Mouse (Mus musculus): Measurements from ENCODE around the gene Mtnr1a.
"Not testable (repeated sequence)": the region's sequence is repeated elsewhere in the genome, so short reads cannot be mapped to it uniquely, and the experiment has no call there.

Gene Mtnr1a

DNA sequence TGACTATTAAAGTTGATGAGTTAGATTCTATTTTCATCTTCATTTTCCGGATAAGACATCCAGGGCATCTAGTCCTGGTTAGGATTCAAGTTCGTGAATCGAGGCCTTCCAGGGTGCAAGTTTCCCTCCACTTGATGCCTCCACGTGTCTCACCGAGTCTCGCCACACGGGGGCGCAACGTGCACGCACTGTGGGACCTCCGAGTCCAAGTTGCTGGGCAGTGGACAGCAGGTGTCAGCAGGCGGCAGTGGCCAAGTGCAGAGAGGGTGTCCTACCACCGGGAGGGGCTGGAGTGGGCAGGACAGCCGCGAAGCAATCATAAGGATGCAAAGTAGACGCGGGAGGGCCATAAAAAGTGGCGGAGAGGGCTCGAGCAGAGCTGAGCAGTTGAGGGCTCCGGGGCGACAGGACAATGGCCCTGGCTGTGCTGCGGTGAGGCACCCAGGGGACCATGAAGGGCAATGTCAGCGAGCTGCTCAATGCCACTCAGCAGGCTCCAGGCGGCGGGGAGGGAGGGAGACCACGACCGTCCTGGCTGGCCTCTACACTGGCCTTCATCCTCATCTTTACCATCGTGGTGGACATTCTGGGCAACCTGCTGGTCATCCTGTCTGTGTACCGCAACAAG is at the start of gene Mtnr1a:
Mtnr1a (plus strand) TSS at position 379 of the 628 bp plus-strand sequence.
- peak; percentile 9 for DNase-seq (ENCODE audit: low read depth, low spot score)

DNA sequence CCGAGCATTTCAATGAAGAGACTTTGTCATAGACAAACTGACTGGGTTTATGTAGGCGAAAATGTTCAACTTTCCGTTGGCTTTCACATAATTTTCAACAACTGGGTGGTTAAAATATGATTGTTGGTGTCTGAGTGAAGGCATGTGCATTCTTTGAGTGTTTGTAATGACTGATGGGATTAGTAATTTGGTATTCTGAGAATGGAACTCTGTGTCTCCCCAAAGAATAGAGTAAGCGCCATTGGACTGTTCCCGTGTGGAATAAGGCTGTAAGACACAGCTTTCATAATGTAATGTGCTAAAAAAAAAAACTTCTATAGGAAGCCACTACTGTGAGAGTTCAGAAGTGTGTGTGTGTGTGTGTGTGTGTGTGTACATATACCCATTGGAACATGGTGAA is 49.7 kb upstream of the Mtnr1a start:
- DNase-seq (ENCODE audit: low read depth, low spot score), result no peak

DNA sequence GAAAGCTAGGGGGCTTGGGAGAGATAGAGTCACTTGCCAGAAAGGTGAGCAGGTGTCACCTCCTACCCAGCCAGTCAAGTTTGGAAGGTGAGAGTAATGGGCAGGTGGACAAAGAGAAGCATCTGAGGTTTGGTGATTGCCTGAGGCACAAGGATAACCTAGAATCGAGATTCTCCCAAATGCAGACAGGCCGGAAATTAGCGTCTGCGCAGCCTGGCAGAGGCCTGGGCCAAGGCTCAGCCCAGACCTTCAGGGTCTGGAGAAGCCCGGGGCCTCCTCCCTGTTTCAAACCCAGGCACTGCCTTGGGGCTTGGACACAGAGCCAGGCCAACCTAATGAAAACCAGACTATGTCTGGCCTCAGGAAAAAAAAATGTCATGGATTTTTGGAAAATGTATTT is 47.8 kb upstream of the Mtnr1a start:
- DNase-seq (ENCODE audit: low read depth, low spot score), result no peak

DNA sequence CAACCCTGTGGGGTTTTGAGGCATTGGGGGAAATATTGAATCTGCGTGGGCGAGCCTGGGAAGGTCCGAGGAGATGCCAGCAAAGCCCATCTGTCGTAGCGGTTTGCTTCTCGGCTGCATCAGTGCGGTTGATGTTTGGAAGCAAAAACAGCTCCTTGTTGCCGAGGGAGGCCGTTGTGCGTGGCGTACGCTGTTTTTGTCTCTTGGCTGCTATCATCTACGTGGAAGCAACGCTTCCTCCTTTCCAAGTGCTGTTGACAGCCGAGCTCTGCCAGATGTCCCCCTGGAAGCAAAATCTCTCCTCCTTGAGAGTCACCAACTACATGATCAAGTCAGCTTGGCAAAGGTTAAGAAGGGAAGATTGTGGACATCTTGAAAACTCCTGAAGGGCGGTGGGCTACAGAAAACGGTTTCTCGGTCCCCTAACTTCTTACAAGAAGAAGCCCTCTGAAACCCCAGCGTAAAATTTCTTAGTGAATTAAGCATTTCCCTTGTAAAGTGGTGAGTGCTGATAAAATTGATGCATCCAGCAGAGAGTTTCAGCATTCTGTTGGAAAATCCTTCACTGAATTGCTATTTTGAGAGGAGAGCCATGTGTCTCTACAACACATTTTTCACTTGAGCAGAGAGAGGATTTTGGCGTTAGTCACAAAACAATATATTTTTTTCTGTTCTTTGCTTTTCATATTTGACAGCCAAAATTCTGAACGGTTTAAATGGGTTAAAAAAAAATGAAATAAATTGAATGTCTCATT is 46.8 kb upstream of the Mtnr1a start:
- DNase-seq (ENCODE audit: low read depth, low spot score), result no peak

DNA sequence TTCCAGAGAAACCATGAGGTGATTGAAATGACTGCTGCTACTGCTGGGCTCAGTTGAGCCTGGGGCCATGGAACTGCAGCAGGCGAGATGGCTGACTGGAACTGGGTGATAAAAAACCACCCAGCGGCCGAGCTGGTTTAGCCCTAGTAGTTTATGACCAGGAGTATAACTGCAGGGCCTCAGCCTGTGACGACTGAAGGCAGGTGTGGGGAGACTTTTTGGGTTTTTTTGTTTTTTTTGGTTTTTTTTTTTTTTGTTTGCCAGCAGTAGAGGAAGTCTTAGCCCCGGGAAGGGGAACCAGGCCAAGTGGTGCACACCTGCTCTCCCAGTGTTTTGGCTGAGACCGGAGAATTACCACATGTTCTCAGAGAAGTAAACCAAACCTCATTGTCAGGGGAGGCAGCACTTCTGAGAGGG is 40.8 kb upstream of the Mtnr1a start:
- no peak for DNase-seq (ENCODE audit: low read depth, low spot score)

DNA sequence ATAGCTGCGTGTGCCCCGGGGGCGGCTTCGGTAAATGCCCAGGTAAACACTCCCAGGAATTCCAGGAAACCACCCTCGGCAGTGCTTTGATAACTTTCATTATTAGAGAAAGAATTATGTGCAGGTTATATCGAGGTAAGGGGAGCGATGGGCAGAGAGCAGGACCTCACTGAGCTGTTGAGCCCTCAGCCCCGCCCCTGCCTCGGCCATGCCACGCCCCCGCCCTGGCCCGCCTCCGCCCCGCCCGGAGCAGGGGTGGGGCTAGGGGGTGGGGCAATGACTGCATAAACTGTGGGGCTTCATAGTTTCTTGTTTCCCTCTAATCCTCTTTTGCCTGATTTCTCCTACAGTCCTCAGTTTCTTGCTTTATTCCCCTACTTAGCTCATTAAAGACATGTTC is 30.6 kb upstream of the Mtnr1a start:
- DNase-seq (ENCODE audit: low read depth, low spot score), result no peak

DNA sequence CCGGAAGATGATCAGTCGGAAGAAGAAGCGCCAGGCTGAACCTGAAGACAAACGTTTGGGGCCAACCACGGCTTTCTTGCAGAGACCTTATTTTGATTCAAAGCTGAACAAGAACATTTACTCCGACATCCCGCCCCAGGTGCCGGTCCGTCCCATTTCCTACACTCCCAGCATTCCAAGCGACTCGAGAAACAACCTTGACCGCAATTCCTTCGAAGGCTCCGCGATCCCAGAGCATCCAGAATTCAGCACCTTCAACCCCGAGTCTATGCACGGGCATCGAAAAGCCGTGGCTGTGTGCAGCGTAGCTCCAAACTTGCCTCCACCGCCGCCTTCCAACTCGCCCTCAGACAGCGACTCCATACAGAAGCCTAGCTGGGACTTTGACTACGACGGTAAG is 24.8 kb upstream of the Mtnr1a start:
- no peak for DNase-seq (ENCODE audit: low read depth, low spot score)

DNA sequence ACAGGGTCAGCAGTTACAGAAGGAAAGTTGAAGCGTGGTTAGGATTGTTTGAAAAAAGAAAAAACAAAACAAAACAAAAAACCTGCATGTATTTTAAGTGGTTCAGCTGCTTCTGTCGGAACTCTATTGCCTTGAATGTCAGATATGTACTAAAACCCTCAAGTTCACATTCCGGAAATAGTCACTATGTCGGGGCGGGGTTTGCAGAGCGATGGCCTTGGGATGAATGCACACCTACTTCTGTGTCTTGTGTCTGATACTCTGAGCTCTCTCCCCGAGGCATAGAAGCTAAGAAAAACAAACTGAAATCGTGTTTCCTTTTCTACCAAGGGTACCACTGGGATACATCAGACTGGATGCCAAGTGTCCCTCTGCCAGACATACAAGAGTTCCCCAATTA is 18.5 kb upstream of the Mtnr1a start:
- no peak for DNase-seq (ENCODE audit: low read depth, low spot score)

DNA sequence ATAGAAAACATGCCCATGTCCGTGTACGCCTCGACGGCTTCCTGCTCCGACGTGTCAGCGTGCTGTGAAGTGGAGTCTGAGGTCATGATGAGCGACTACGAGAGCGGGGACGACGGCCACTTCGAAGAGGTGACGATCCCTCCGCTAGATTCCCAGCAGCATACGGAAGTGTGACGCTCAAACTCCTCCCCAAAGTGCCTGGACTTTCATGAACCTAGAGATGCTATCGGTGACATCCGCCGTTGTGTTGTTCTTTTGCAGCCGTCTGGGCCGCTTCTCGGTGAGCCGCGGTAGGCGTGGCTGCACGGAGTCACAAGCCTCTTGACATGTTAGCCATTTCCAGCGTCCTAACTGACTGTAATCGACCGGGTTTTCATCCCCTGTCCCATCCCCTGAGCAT is 17.7 kb upstream of the Mtnr1a start:
- DNase-seq (ENCODE audit: low read depth, low spot score), result no peak

DNA sequence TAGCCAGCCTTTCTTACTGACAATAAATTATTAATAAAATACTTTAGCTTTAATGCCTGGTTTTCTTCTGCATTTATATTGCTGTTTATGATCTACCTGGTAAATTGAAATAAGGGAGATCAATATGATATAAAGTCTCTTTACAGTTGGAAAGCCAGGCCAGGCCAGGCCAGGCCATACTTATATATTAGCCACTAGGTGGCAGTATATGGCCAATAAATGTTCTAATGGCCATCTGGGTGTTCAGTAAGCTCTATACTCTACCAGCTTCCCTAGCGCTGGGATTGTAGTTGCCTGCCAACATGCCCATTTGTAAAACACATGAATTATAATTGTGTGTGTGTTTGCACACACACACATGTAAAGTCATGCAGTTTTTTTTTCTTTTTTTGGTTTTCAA is 16.7 kb upstream of the Mtnr1a start:
- DNase-seq (ENCODE audit: low read depth, low spot score), result no peak

DNA sequence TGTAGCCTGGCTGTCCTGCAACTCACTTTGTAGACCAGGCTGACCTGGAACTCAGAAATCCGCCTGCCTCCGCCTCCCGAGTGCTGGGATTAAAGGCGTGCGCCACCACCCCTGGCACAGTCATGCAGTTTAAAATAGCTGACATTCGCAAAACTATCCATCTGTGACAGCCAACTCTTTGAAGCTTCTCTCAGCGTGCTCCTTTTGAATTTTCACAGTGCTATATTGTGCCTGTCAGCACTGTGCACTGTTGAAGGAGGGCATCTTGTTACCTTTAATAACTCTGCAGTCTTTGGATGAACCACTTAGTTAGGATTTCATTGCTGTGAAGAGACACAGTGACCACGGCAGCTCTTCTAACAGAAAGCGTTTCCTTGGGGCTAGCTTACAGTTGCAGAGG is 16.3 kb upstream of the Mtnr1a start:
- DNase-seq (ENCODE audit: low read depth, low spot score), result no peak

DNA sequence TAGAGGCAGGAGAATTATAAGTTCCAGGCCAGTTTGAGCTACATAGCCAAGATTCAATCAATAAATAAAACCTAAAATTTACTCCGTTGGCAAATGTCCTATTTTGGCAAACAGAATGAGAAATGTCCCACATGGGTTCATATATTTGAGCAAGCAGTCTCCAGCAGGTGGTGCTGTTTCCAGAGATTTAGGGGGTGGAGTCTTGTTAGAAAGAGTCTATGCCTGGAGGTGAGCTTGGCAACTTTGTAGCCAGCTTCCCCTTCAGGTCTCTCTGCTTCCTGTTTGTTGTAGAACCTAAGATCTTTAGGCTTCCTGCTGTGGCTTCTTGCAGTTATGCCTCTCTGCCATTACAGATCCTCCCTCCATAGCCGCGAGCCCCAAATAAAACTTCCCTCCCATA is 13.4 kb upstream of the Mtnr1a start:
- DNase-seq (ENCODE audit: low read depth, low spot score), result no peak

DNA sequence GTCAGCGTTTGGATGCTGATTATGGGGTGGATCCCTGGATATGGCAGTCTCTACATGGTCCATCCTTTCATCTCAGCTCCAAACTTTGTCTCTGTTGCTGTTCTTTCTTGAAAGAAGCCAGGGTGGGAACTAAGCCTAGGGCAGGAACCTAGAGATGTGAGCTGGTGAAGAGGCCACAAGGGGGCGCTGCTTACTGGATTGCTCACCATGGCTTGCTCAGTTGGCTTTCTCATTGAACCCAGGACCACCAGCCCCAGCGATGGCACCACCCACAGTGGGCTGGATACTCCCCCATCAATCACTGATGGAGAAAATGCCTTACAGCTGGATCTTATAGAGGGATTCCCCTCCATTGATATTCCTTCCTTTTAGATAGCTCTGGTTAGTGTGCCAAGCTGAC is 12.1 kb upstream of the Mtnr1a start:
- no peak for DNase-seq (ENCODE audit: low read depth, low spot score)

DNA sequence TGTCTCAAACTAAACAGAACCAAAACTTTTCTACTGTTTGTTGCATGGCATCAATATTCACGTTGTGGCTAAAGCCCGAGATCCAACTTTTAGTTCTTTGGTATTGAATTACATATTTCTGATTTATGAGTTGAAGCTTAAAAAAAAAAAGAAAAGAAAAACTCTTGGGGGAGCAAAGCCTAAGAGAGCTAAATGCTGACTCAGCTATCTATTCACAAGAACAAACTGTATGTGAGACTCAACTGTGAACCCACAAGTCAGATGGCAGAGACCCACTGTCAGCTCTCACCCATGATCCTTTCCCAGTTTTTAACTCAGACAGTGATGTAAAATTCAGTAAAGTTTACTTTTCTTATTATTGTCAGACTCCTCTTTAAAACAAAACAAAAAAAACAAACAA is 8.9 kb upstream of the Mtnr1a start:
- DNase-seq (ENCODE audit: low read depth, low spot score), result no peak

DNA sequence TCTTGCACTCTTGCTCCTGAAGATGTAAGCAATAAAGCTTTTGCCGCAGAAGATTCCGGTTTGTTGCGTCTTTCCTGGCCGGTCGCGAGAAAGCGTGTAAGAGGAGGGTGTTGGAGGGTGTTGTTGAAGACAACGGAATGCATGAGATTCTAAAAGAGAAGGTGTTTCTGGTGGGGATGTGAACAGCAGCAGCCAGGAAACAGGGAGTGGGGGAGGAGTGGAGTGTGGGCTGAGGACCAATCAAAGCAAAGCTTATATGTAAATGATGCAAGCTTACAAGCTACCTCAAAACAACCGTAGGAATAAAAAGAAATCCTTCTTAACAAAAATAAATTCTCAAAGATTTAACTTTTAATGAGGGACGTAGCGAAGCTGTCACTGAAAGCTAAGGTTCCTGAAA is 6.6 kb upstream of the Mtnr1a start:
- no peak for DNase-seq (ENCODE audit: low read depth, low spot score)

DNA sequence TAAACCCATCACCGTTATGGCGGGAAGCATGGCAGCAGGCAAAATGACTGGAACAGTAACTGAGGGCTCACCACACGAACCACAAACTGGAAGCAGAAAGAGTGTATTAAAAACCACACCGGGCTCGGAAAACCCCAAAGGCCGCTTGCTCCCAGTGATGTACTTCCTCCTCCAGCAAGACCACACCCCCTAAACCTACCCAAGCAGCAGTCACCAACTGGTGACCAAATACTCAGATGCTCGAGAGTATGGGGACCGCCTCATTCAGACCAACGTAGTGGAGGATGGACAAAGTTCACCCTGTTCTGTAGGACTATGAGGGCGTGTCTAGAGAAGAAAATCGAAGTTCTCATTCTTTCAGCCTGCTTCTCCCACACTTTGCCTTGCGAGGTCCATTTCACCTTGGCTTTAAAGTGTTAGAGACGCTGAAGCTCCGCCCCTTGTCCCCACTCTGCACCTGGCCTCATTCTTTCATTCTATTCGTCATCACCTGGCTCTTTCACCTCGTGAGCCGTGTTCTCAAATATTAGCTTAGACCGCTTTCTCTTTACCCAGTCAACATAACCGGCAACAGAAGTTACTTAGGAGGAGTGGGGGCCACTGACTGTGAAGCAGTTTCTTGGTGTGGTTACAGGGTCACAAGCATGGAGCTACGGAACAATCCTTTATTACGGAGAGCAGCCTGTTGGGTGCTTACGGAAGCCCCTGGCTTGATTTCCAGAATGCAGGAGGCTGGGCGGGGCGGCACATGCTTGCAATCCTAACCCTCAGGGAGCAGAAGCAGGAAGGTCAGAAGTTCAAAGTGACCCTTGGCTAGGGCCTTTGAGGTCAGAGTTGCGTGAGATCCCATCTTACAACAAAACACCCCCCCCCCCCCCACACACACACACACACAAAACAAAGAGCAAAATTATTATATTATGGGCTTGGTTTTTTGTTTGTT is 5.7 kb upstream of the Mtnr1a start:
- no peak for DNase-seq (ENCODE audit: low read depth, low spot score)

DNA sequence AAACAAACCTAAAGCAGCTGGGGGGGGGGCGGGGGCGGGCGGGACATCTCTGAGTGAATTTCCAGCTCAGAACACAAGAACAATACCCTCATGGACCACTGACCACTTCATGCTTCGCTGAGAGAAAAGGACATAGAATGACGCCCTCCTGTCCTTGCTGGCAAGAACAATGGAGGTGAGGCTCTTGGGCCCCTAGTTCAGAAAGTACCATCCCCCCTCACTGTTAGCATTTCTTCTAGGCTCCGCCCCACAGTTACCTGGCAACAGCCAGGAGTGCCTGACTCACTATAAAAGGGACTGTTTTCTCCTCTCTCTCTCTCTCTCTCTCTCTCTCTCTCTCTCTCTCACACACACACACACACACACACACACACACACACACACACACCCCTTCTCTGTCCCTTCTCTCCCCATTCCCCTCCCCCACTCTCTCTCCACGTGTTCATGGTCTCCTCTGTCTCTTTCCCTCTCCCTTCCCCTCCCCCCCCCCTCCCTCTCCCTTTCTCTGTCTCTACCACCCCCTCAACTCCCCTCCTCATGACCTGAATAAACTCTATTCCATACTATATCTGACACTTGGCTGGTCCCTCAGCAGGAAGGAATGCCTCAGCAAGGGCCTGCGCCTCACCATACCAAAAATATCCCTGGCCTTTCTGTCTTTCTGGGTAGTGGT is 4.6 kb upstream of the Mtnr1a start:
- DNase-seq (ENCODE audit: low read depth, low spot score), result no peak

DNA sequence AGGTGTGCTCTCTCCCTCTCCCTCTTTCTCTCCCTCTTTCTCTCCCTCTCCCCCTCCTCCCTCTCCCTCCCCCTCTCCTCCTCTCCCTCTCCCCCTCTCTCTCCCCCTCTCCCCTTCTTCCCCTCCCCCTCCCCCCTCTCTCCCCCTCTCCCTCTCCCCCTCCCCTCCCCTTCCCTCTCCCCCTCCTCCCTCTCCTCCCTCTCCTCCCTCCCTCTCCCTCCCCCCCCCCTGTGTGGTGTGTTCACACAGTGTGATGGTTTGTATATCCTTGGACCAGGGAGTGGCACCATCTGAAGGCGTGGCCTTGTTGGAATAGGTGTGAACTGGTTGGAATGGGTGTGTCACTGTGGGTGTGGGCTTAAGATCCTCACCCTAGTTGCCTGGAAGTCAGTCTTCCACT is 3.5 kb upstream of the Mtnr1a start:
- DNase-seq (ENCODE audit: low read depth, low spot score), result not testable (repeated sequence)

DNA sequence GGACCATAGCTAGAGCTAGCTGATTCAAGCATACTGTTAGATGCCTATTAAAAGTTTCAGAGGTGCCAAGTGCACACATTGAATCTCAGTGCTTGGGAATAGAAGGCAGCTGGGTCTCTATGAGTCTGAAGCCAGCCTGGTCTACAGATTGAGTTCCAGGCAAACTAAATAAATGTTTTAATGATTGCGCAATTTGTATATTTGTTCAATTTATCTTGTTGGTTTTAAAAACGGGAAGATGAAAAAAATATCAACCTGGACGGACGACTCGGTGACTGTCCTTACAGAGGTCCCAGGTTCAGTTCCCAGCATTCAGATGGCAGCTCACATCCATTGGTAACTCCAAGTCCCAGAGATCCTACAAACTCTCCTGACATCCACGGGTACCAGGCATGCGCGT is 2.0 kb downstream of the Mtnr1a start:
- no peak for DNase-seq (ENCODE audit: low read depth, low spot score)

DNA sequence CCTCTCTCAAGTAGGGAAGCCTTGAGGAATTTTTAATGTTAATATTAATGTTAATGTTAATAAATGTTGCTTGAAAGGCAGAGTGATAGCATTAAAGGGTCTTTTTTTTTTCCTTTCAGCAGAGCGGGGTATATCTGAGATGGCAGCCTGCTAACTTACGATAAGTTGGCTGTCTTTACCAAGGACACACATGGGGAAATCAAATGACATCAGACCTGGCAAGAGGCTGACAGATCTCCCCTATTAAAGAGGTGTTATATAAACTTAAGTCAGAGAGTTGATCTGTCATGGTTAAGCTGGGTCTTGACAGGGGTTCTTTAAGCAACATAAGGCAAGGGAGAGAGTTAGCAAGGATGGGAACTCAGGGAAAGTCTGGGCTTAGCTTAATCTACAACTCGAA is 11.9 kb downstream of the Mtnr1a start:
- DNase-seq (ENCODE audit: low read depth, low spot score), result no peak

DNA sequence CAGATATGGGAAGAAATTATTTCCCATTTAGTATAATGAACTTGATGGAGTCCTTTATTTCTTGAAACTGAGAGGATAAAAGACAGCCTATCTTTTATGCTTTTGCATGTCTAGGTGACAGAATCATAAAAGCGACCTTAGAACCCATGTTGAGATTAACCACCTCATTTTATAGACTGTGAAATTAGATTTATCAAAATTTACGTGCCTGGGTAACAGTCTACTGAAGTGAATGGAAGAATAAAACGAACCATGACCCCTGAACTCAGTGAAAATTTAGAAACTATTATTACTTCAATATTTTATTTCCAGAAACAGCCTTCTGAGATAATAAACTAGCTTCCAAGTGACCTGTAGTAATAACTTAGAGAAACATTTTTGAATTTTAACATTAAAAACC is 24.7 kb downstream of the Mtnr1a start:
- DNase-seq (ENCODE audit: low read depth, low spot score), result no peak

Data from CD4-positive, CD25-positive, alpha-beta regulatory T cell, adult 2 months (primary cell).